Mouse (Mus musculus) right cerebral cortex, postnatal 25 days (tissue): ENCODE data around the gene Gcn1l1.

Source experiments
- DNase-seq: peaks from one replicate; pipeline ENCODE4 v3.0.0; 2022

Gcn1l1 gene

DNA sequence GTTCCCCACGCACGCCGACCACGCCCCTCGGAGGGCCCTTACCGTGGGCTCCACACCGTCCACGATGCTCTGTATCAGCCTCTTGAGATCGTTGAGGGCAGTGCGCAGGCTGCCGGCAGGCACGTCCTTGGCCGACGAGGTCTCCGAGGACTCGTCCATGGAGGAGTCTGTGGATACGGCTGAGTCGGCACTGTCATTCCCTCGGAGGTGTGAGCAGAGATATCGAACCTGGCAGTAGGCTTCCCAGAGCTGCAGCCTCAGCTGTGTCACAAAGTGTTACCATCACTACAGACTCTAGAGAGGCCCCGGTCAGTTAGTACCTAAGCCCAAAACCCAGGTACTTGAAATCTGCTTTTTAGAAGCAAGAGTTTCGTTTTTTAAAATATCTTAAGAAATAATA is 97.6 kb downstream of the Gcn1l1 start:
- DNase-seq = no peak

- DNase-seq = no peak
These were observed 101.5 kb downstream of the Gcn1l1 start for GRCm38 (mm10) chr5:115666366-115667065.

DNA sequence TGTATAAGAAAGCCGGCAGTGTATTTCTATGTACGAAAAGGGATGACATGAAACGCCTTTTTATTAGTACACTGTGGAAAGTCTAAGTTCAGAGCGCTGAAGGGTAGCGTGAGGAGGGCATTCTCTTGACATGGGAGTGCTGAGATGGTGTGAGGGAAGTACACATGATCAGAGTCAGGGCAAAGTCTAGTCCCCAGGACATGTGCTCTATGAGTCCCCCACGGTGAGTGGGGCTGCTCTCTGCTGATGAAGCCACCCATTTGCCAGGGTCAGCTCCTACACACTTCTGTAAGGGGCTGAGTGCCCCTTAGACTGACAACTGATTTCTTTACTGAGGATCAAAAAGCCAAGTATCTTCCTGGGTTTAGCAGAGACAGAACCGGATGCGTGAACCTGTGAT is 102.2 kb downstream of the Gcn1l1 start:
- no peak for DNase-seq

GRCm38 (mm10) chr5:115667894-115668293 is 102.8 kb downstream of the Gcn1l1 start:
- DNase-seq = no peak

GRCm38 (mm10) chr5:115668986-115669385 is 103.9 kb downstream of the Gcn1l1 start:
- no peak for DNase-seq

- DNase-seq = no peak
These were observed 104.9 kb downstream of the Gcn1l1 start for GRCm38 (mm10) chr5:115669974-115670373.

DNA sequence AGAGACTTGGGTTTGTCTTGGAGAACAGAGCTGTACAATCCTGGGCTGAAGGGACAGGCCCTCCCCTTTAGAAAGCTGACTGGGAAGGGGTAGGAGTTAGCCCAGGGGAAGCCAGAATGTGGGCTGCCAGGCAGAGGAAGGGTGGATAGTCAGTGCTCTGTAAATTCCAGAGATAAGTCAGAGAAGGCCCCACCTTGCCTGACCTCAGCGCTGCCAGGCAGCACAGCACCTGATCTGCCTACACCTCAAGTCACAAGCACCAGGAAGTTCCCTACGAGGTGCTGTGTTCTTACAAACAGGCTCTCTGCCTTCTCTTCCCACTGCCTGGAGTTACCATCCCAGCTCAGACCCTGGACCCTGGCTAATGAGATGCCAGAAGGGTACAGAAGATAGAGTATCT is 105.4 kb downstream of the Gcn1l1 start:
- no peak for DNase-seq

DNA sequence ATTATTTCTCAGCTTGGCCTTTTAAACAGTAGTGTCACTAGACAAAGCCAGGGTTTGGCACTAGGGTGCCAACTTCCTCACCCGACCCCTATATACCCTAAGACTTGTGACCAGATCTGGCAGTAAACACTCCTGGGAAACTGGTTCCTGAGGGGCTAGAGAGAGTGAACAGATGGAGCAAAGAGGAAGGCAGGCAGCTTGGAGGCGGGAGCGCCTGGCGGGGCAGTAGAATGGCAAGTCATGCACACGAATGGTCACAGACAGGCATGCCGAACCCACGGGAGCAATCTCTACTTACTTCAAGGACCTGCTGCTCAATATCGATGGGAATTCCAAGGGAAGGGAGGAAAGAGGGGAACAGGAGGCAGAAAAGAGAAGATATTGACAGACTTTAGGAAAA is 106.8 kb downstream of the Gcn1l1 start:
- DNase-seq = no peak
